Mouse (Mus musculus) cerebellum, postnatal 14 days (tissue): ENCODE results near the gene Hoxa5.
A peak's percentile ranks its signal among the peaks of the same experiment; 100 is the strongest.

Experiments
- DNase-seq, 2 experiments: peaks; one replicate each; pipeline ENCODE4 v3.0.0; 2021; ENCODE audit warnings: mixed read lengths in 2 of 2

Gene Hoxa5

GRCm38 (mm10) chr6:52225612-52226568 is 21.5 kb upstream of the Hoxa5 start:
- DNase-seq = no peak

- no peak for DNase-seq
These were observed 20.7 kb upstream of the Hoxa5 start for GRCm38 (mm10) chr6:52224895-52225611.

GRCm38 (mm10) chr6:52223939-52224760 is 19.8 kb upstream of the Hoxa5 start:
- no peak for DNase-seq

GRCm38 (mm10) chr6:52222729-52223128 is 18.3 kb upstream of the Hoxa5 start:
- DNase-seq = no peak

GRCm38 (mm10) chr6:52221993-52222685 is 17.8 kb upstream of the Hoxa5 start:
- DNase-seq = peak in 1 of 2 experiments; percentile 28

GRCm38 (mm10) chr6:52221337-52221992 is 17.1 kb upstream of the Hoxa5 start, which contains the start of gene Hoxa7:
Hoxa7 (minus strand) TSS chr6:52221854.
- DNase-seq = peak; percentile 92

GRCm38 (mm10) chr6:52220865-52221310 is 16.5 kb upstream of the Hoxa5 start:
- peak in 1 of 2 experiments; percentile 40 for DNase-seq

GRCm38 (mm10) chr6:52220003-52220864 is 15.8 kb upstream of the Hoxa5 start:
- peak; percentile 25 to 46 for DNase-seq

- DNase-seq = no peak
These were observed 15.0 kb upstream of the Hoxa5 start for GRCm38 (mm10) chr6:52219234-52219942.

- peak; percentile 44 to 49 for DNase-seq
These were observed 14.3 kb upstream of the Hoxa5 start for GRCm38 (mm10) chr6:52218643-52219215.

GRCm38 (mm10) chr6:52217895-52218642 is 13.7 kb upstream of the Hoxa5 start:
- peak in 1 of 2 experiments; percentile 13 for DNase-seq

GRCm38 (mm10) chr6:52217459-52217768 is 13.0 kb upstream of the Hoxa5 start:
- DNase-seq = no peak

GRCm38 (mm10) chr6:52216691-52217458 is 12.5 kb upstream of the Hoxa5 start:
- DNase-seq = no peak

GRCm38 (mm10) chr6:52215771-52216535 is 11.6 kb upstream of the Hoxa5 start:
- no peak for DNase-seq

GRCm38 (mm10) chr6:52215070-52215469 is 10.7 kb upstream of the Hoxa5 start:
- no peak for DNase-seq

- DNase-seq = no peak
These were observed 9.9 kb upstream of the Hoxa5 start for GRCm38 (mm10) chr6:52214271-52214670.
